Mouse (Mus musculus): ENCODE measurements around the gene Galc. TPM values are rescaled to one million over a fixed set of nuclear protein-coding genes. Genes with fewer than 3 reads are reported as not detected.

Gene Galc
- polyA plus RNA-seq, 1 experiment from 2014 or later = 9.7 TPM

DNA sequence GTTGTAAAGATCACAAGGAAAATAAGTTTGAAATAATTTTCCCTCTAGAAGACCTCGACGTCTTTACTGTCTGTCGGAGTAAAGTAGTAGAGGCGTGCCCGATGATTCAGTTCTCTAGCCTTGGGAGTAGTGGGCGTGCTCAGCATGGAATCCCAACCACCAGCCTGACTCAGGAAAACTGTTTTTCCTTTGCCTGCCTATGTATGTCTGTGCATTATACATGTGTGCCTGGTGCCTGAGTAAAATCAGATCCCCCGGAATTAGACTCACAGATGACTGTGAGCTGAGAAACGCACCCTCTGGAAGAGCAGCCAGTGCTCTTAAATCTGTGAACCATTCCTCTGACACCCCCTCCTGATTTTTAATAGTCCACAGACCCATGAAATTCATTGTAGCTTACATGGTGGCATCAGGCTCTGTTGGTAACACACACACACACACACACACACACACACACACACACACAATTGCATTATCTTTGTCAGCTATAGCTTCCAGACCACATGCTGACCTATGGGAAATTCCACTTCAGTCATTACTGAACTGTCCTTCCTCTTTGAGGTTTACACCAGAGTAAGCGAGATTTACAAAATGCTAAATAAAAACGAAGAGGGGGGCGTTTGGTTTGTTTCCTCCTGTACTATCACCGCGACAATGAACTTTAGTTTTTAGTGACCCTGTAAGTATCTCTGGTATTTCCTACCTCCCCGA is 23.7 kb upstream of the Galc start:
- Histone ChIP-seq H3K4me1 (ENCODE audit: control insufficient read depth, insufficient read depth, low read length) (no peaks in the 10 kb centered on the region), H3K36me3 (ENCODE audit: control insufficient read depth, insufficient read depth, low read length) (no peaks in the 10 kb centered on the region), H3K4me3 (ENCODE audit: low read depth, low read length) (no peak overlapping the region), H3K9ac (ENCODE audit: low read length) (no peak overlapping the region), H3K4me2 (ENCODE audit: low read length) (no peak overlapping the region), H3K27ac (ENCODE audit: low read depth, low read length) (no peak overlapping the region), H3K9me3 (replicated peaks; ENCODE audit: control insufficient read depth, low read length) (no peaks in the 10 kb centered on the region), H3K27me3 (replicated peaks; ENCODE audit: control insufficient read depth, insufficient read depth, low read length) (no peaks in the 10 kb centered on the region)
- WGBS = 89% methylated on average over 14 of the region's 14 CpGs
- ATAC-seq (no peak), DNase-seq (ENCODE audit: low spot score) (no peak)

DNA sequence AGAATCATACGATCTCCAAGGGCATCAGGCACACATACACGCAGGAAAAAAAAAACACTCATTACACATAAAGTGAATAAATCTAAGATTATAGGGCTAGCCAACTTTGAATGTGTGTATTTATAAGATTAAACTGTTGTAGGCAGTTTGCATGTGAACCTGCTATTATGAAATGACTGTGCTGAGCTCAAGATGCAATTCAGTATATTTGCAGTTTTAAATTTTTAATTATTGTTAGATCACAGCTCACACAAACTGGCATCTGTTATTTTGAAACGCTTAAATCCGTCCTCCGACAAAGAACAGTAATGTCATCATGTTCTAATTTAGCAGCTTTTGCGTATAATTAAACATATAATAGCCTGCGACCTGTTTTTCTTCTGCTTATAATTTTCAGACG is 21.7 kb upstream of the Galc start:
- ATAC-seq = no peak
- H3K9ac ChIP-seq (ENCODE audit: low read length) = no peak overlapping the region

DNA sequence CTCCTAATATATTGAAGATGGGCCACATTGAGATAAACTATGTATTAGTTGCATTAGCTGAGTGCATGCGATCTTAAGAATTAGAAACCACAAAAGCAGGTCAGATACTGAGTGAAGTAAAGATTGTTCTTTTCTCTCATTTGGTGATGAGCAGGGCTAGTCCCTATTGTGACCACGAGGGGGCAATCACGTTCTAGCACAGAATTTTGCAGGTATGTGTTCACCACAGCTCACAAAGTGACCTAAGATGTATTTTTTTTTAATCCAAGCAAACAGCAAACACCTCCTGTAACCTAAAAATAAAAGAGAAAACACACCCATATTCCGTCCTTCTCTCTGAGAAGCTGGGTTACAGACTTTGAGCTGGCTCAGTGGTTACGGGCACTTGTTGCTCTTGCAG is 21.3 kb upstream of the Galc start:
- H3K9me3 ChIP-seq (replicated peaks; ENCODE audit: control insufficient read depth, low read length) = no peaks in the 10 kb centered on the region
- no peak overlapping the region for H3K27ac ChIP-seq (ENCODE audit: low read depth, low read length)
- DNase-seq (ENCODE audit: low spot score) (peak; percentile 82), ATAC-seq (no peak)
- no peaks in the 10 kb centered on the region for H3K27me3 ChIP-seq (replicated peaks; ENCODE audit: control insufficient read depth, insufficient read depth, low read length)
- 33% methylated on average over 5 of the region's 5 CpGs for WGBS
- no peak overlapping the region for H3K4me3 ChIP-seq (ENCODE audit: low read depth, low read length)
- no peak overlapping the region for H3K4me2 ChIP-seq (ENCODE audit: low read length)
- no peaks in the 10 kb centered on the region for H3K36me3 ChIP-seq (ENCODE audit: control insufficient read depth, insufficient read depth, low read length)
- H3K9ac ChIP-seq (ENCODE audit: low read length) = no peak overlapping the region
- no peaks in the 10 kb centered on the region for H3K4me1 ChIP-seq (ENCODE audit: control insufficient read depth, insufficient read depth, low read length)

More for the DNA sequence above, 21.7 kb upstream of the Galc start:
- no peaks in the 10 kb centered on the region for H3K36me3 ChIP-seq (ENCODE audit: control insufficient read depth, insufficient read depth, low read length)
- no peaks in the 10 kb centered on the region for H3K27me3 ChIP-seq (replicated peaks; ENCODE audit: control insufficient read depth, insufficient read depth, low read length)
- WGBS = 75% methylated on average over 8 of the region's 8 CpGs
- H3K4me3 ChIP-seq (ENCODE audit: low read depth, low read length) = no peak overlapping the region
- no peaks in the 10 kb centered on the region for H3K9me3 ChIP-seq (replicated peaks; ENCODE audit: control insufficient read depth, low read length)
- no peaks in the 10 kb centered on the region for H3K4me1 ChIP-seq (ENCODE audit: control insufficient read depth, insufficient read depth, low read length)
- DNase-seq (ENCODE audit: low spot score) = no peak
- no peak overlapping the region for H3K4me2 ChIP-seq (ENCODE audit: low read length)
- no peak overlapping the region for H3K27ac ChIP-seq (ENCODE audit: low read depth, low read length)

DNA sequence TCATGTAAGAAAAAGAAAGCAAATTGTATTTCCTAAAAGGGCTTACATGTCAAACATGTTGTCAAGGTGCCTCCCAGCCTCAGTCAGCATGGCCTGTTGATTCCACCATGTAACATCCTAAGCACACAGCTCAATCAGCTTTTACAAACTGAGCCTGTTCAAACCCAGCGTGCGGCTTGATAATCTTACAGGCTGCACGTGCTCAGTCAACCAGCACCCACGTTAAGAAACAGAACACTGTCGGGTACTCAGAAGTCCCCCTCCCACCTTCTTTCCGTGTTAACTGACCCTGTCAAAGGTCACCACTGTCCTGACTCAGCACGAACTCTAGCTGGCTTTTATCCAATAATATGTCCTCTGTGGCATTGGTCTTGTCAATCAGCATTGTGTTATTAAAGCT is 13.2 kb upstream of the Galc start:
- H3K9me3 ChIP-seq (replicated peaks; ENCODE audit: control insufficient read depth, low read length) = no peaks in the 10 kb centered on the region
- no peaks in the 10 kb centered on the region for H3K4me1 ChIP-seq (ENCODE audit: control insufficient read depth, insufficient read depth, low read length)
- DNase-seq (ENCODE audit: low spot score) = no peak
- no peaks in the 10 kb centered on the region for H3K27me3 ChIP-seq (replicated peaks; ENCODE audit: control insufficient read depth, insufficient read depth, low read length)
- no peaks in the 10 kb centered on the region for H3K36me3 ChIP-seq (ENCODE audit: control insufficient read depth, insufficient read depth, low read length)
- no peak overlapping the region for H3K4me2 ChIP-seq (ENCODE audit: low read length)
- H3K4me3 ChIP-seq (ENCODE audit: low read depth, low read length) = no peak overlapping the region
- no peak overlapping the region for H3K9ac ChIP-seq (ENCODE audit: low read length)
- no peak for ATAC-seq
- no peak overlapping the region for H3K27ac ChIP-seq (ENCODE audit: low read depth, low read length)
- 81% methylated on average over 7 of the region's 7 CpGs for WGBS

DNA sequence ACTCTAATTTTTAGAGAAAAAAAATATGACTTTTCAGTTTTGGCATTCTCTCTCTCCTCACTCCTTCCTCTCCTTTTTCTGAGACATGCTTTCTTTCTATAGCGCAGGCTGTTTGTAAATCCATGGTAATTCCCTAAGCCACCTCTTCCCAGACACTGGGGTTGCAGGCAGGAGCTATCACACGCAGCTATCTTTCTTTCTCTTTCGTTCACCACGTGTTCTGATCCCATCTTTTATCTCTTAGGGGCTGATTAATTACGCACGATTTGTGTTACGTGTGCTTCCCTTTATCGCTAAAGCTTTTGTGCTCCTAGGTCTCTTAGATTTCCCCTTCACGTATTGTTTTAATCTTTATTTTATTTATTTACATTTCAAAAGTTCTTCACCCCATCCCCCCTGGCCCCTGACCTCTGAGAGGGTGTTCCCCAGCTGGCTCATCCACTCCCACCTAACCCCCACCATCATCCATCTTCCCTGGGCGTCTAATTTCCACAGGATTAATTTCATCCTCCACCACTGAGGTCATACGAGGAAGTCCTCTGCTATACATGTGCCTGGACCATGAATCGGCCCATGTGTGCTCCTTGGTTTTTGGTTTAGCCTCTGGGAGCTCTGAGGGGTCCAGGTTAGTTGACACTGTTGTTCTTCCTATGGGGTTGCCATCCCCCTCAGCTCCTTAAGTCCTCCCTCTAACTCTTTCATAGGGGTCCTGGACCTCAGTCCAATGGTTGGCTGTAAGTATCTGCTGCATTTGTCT is 11.7 kb upstream of the Galc start:
- H3K27ac ChIP-seq (ENCODE audit: low read depth, low read length) = no peak overlapping the region
- 67% methylated on average over 12 of the region's 12 CpGs for WGBS
- ATAC-seq (no peak), DNase-seq (ENCODE audit: low spot score) (no peak)
- H3K9ac ChIP-seq (ENCODE audit: low read length) = no peak overlapping the region
- no peak overlapping the region for H3K4me2 ChIP-seq (ENCODE audit: low read length)
- no peaks in the 10 kb centered on the region for H3K4me1 ChIP-seq (ENCODE audit: control insufficient read depth, insufficient read depth, low read length)
- H3K9me3 ChIP-seq (replicated peaks; ENCODE audit: control insufficient read depth, low read length) = no peaks in the 10 kb centered on the region
- H3K27me3 ChIP-seq (replicated peaks; ENCODE audit: control insufficient read depth, insufficient read depth, low read length) = no peaks in the 10 kb centered on the region
- no peaks in the 10 kb centered on the region for H3K36me3 ChIP-seq (ENCODE audit: control insufficient read depth, insufficient read depth, low read length)
- no peak overlapping the region for H3K4me3 ChIP-seq (ENCODE audit: low read depth, low read length)

DNA sequence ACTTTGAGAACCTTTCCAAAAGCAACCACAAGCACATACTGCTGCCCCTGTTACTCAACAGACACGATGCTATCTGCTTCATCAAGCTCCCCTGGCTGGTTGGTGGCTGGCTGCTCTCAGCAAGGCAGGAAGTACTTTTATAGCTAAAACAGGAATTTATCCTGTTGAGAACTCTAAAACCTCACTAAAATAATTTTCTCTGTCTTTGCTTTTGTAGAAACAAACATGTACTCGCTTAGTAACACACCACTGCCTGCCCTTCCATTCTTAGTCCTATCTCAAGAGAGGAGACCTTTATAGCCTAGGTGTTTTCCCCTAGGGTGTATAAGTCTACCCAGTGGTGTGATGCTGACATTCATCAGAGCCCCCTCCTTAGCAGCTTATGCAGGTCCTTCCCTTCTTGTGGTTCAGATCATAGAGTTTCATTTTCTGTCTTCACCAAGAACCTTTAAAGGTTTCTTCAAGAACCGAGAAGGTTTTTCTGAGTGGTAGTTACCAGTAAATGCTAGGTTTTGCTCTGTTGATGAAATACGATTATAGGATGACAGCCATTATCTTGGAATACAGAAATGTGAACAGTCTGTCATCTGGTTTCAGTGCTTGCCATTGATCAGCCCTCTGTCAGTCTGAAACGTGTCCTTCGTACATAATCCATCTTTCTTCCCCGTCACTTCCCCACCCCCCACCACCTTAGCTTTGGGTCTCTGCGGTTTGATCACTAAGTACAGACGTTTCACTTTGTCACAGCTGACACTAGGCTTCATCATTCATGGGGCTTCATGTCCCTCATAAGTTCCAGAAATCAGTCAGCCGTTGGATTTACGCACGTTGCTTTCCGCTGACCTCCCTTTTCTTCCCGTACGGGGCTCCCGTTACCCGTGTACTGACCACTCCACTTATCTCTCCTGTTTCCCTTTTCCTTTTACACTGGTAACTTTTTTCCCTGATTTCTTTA is 10.8 kb upstream of the Galc start:
- no peaks in the 10 kb centered on the region for H3K36me3 ChIP-seq (ENCODE audit: control insufficient read depth, insufficient read depth, low read length)
- no peak overlapping the region for H3K4me2 ChIP-seq (ENCODE audit: low read length)
- H3K4me3 ChIP-seq (ENCODE audit: low read depth, low read length) = no peak overlapping the region
- no peak overlapping the region for H3K9ac ChIP-seq (ENCODE audit: low read length)
- DNase-seq (ENCODE audit: low spot score) = no peak
- ATAC-seq = no peak
- 85% methylated on average over 17 of the region's 17 CpGs for WGBS
- H3K27ac ChIP-seq (ENCODE audit: low read depth, low read length) = no peak overlapping the region
- no peaks in the 10 kb centered on the region for H3K9me3 ChIP-seq (replicated peaks; ENCODE audit: control insufficient read depth, low read length)
- no peaks in the 10 kb centered on the region for H3K27me3 ChIP-seq (replicated peaks; ENCODE audit: control insufficient read depth, insufficient read depth, low read length)
- H3K4me1 ChIP-seq (ENCODE audit: control insufficient read depth, insufficient read depth, low read length) = no peaks in the 10 kb centered on the region

DNA sequence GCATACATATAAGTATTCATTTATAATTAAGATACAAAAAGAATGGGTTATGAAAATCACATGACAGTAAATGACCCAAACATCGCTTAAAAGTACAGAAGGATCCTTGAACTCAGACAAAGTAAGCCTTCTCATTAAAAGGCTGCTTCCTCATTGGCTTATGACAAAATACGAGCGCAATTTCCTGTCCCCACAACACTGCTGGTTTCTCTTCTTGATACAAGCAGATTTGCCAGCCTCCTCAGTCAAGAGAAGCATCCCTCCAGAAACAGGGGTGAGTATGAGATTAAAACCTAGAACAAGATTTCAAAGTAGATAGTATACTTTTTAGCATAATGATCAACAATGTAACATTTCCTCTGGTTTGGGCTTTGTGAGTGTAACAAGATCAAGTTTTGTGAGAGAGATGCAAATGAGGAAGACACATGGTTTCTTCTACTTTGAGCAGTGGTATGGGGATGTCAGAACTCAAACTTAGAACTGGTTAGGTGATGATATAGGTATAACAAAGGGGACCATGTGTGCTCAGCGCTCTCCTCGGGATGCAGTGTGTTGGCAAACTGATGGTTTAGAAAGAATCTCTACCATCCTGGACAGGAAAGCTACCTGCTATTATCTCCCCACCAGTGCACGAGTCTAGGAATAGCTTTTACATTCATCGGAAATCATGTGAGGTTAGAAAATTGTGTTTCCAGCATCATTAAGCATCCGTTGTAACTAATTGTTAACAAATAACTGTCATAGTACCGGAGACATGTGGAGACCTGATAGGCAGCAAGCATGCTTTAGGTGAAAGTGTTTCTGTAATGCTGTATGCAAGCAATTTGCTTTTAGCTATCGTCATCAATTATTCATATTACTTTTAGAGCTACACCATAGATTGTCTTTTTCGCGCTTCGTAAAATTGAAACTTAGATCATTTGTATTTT is 9.4 kb upstream of the Galc start, which contains the start of gene Gpr65:
Gene Gpr65 (plus strand): TSS at position 195 of the 929 bp plus-strand sequence.
- no peaks in the 10 kb centered on the region for H3K36me3 ChIP-seq (ENCODE audit: control insufficient read depth, insufficient read depth, low read length)
- 91% methylated on average over 13 of the region's 13 CpGs for WGBS
- H3K4me1 ChIP-seq (ENCODE audit: control insufficient read depth, insufficient read depth, low read length) = no peaks in the 10 kb centered on the region
- no peak within 1 kb of the TSS for H3K9ac ChIP-seq (ENCODE audit: low read length)
- no peak for DNase-seq (ENCODE audit: low spot score)
- H3K4me2 ChIP-seq (ENCODE audit: low read length) = no peak within 1 kb of the TSS
- H3K27ac ChIP-seq (ENCODE audit: low read depth, low read length) = no peak within 1 kb of the TSS
- no peak within 1 kb of the TSS for H3K4me3 ChIP-seq (ENCODE audit: low read depth, low read length)
- H3K27me3 ChIP-seq (replicated peaks; ENCODE audit: control insufficient read depth, insufficient read depth, low read length) = no peaks in the 10 kb centered on the region
- ATAC-seq = no peak
- H3K9me3 ChIP-seq (replicated peaks; ENCODE audit: control insufficient read depth, low read length) = no peaks in the 10 kb centered on the region

DNA sequence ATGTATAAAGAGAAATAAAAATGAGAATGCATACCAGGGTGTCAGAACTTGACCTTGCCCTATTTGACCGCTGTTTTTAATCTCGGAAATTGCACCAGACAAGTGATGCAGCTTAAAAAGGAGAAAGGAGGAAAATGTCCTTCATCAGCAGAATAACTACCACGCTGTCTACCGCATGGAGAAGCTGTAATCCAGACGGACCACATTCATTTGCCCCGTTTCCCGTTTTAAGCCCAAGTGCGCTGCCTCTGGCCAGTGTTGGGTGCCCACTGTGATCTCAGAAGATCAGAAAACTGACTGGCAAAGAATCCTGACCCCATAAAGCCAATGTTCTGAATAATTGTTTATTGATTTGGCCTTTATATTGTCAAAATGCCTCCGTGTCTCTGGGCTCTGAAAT is 6.4 kb upstream of the Galc start:
- Histone ChIP-seq H3K4me1 (ENCODE audit: control insufficient read depth, insufficient read depth, low read length) (no peaks in the 10 kb centered on the region), H3K27ac (ENCODE audit: low read depth, low read length) (no peak overlapping the region), H3K36me3 (ENCODE audit: control insufficient read depth, insufficient read depth, low read length) (no peaks in the 10 kb centered on the region), H3K27me3 (replicated peaks; ENCODE audit: control insufficient read depth, insufficient read depth, low read length) (no peaks in the 10 kb centered on the region), H3K4me2 (ENCODE audit: low read length) (no peak overlapping the region), H3K9me3 (replicated peaks; ENCODE audit: control insufficient read depth, low read length) (no peaks in the 10 kb centered on the region), H3K9ac (ENCODE audit: low read length) (no peak overlapping the region), H3K4me3 (ENCODE audit: low read depth, low read length) (no peak overlapping the region)
- WGBS = 88% methylated on average over 9 of the region's 9 CpGs
- DNase-seq (ENCODE audit: low spot score) = no peak
- no peak for ATAC-seq

Data from forebrain, embryonic 14.5 days (tissue).